Mouse (Mus musculus): ENCODE measurements around the gene Snx7. TPM values are rescaled to one million over a fixed set of nuclear protein-coding genes. Genes with fewer than 3 reads are reported as not detected.

Gene Snx7
- polyA plus RNA-seq, 1 experiment from 2014 or later: 36.9 TPM

DNA sequence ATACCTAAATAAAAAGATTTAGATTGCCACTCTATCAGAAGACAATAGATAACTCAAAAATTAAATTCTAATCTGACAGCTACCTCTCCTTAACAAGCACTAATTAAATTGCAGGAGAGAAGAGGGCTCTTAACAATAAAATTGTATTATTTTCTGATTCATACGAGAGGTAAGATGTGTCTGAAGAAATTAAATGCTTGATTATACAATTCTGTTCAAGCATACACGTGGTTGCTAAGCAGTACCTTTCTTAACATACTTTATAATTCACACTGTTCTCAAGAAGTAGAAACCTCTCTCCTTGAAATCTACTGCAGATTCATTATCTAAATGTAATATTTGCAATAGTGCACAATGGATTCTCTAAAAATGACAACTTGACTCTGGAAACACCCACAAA lies 54.5 kb downstream of the Snx7 start:
- H3K27ac ChIP-seq (replicated peaks): no peak overlapping the region
- no peak overlapping the region for H3K9ac ChIP-seq
- no peaks in the 10 kb centered on the region for H3K4me1 ChIP-seq
- H3K9me3 ChIP-seq (replicated peaks): no peaks in the 10 kb centered on the region
- H3K36me3 ChIP-seq: no peaks in the 10 kb centered on the region
- H3K4me3 ChIP-seq (replicated peaks): no peak overlapping the region
- no peak for ATAC-seq (ENCODE audit: insufficient number of reproducible peaks, low FRiP score, low TSS enrichment, low read depth)
- WGBS: 85% methylated on average over 2 of the region's 2 CpGs
- no peaks in the 10 kb centered on the region for H3K27me3 ChIP-seq
- H3K4me2 ChIP-seq (replicated peaks): no peak overlapping the region

DNA sequence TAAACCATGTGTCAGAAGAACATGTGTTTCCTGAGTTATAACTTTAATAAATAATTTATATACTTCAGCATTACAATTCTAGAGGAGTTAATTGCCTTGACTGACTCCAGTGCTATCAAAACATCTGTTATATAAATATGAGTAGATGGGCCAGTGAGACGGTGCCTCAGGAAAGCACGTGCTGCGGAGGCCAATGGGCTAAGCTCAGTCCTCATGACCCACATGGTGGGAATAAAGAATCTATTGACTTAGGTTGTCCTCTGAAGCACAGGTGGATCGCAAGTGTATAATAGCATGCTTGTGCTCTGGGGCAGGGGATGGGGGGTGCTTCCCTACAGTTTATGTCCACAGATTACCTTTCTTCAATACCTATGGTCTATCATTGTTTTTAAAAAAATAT lies 56.6 kb downstream of the Snx7 start:
- no peak overlapping the region for H3K9ac ChIP-seq
- no peak for ATAC-seq (ENCODE audit: insufficient number of reproducible peaks, low FRiP score, low TSS enrichment, low read depth)
- H3K9me3 ChIP-seq (replicated peaks): no peaks in the 10 kb centered on the region
- WGBS: 59% methylated on average over 4 of the region's 4 CpGs
- H3K4me1 ChIP-seq: no peaks in the 10 kb centered on the region
- H3K4me2 ChIP-seq (replicated peaks): no peak overlapping the region
- no peak overlapping the region for H3K4me3 ChIP-seq (replicated peaks)
- H3K36me3 ChIP-seq: no peaks in the 10 kb centered on the region
- no peak overlapping the region for H3K27ac ChIP-seq (replicated peaks)
- H3K27me3 ChIP-seq: no peaks in the 10 kb centered on the region

DNA sequence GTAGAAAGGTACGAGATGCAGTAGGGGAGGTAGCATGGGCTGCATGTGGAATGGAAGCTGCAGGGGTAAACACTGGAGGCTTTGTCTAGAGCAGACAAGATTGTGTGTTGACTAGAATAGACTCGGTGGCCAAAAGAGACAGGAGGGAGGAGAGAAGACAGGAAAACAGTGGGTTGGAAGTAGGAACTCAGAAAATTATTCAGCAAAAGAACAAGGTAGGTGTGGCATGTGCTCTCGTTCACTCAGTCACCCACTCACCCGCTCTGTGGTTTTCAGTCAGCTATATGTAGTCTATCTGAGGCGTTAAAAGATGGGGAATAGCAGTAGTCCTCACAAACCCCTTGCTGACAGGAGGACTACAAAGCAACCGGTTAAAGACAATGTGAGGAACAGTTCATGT lies 63.0 kb downstream of the Snx7 start:
- Histone ChIP-seq H3K27me3 (no peaks in the 10 kb centered on the region), H3K36me3 (no peaks in the 10 kb centered on the region), H3K4me2 (replicated peaks) (no peak overlapping the region), H3K4me3 (replicated peaks) (no peak overlapping the region), H3K9ac (no peak overlapping the region), H3K4me1 (peaks cover 5% of the 10 kb centered on the region; the same call in 1 of the 2 replicates), H3K9me3 (replicated peaks) (no peaks in the 10 kb centered on the region), H3K27ac (replicated peaks) (no peak overlapping the region)
- WGBS: 78% methylated on average over 6 of the region's 6 CpGs
- ATAC-seq (ENCODE audit: insufficient number of reproducible peaks, low FRiP score, low TSS enrichment, low read depth): no peak

DNA sequence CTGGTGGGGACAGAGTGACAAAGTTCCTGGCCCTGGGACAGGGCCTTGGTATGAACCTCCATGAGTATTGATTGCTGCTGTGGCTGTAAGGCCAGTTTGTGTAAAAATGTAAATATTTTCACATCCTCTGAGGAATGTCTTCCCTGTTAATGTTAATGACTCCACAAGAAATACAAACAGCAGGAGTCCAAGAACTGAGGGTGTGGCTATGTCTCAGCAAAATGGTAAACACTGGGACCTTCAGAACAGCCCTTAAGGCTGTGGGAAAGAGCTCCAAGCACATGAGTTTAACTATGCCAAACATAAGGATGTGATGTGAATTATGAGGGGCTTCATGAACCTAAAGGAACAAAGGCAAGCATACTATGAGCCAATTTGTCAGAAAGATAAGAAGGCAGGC lies 74.2 kb downstream of the Snx7 start:
- no peaks in the 10 kb centered on the region for H3K27me3 ChIP-seq
- H3K36me3 ChIP-seq: no peaks in the 10 kb centered on the region
- no peaks in the 10 kb centered on the region for H3K9me3 ChIP-seq (replicated peaks)
- no peak overlapping the region for H3K4me2 ChIP-seq (replicated peaks)
- H3K9ac ChIP-seq: no peak overlapping the region
- no peak for ATAC-seq (ENCODE audit: insufficient number of reproducible peaks, low FRiP score, low TSS enrichment, low read depth)
- H3K4me1 ChIP-seq: no peaks in the 10 kb centered on the region
- no peak overlapping the region for H3K4me3 ChIP-seq (replicated peaks)
- no peak overlapping the region for H3K27ac ChIP-seq (replicated peaks)

DNA sequence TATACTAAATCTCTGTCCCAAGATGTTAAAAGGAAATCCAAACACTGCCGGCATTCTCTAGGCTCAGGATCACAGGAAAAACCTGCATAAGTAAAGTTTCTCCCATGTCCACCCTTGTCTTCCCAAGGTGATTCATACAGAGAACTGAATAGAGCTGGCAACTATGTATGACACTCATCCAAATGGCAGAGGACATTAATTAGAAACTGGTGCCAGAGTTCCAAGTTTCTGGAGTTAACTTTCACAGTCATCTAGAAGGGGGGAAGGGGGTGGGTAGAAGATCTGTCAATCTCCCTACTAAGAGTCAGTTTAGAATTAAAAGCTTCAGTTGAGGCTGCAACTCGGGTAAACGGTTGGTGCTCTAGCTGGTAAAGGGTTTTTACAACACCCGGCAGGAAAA lies 76.8 kb downstream of the Snx7 start:
- Histone ChIP-seq H3K9me3 (replicated peaks) (no peaks in the 10 kb centered on the region), H3K4me1 (no peaks in the 10 kb centered on the region), H3K27me3 (no peaks in the 10 kb centered on the region), H3K9ac (no peak overlapping the region), H3K36me3 (no peaks in the 10 kb centered on the region), H3K27ac (replicated peaks) (no peak overlapping the region), H3K4me3 (replicated peaks) (no peak overlapping the region), H3K4me2 (replicated peaks) (no peak overlapping the region)
- 61% methylated on average over 4 of the region's 4 CpGs for WGBS
- no peak for ATAC-seq (ENCODE audit: insufficient number of reproducible peaks, low FRiP score, low TSS enrichment, low read depth)

DNA sequence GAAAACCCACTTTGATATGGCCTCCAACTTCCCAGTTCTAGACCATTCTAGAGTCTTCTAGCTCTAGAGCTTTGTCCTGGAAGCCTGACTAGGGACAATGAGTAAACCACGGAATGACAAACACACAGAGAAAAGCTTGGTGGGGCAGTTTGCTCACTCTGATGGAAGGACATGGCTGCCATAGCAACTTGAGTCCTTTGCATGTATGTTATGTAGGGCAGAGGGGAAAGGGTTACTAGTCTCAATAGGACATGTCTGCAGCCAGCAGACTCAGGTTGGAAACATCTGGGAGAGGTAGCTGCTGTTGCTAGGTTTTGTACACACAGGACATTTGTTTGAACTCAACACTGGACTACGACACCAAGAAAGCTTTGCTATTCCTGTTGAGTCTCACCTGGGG lies 77.5 kb downstream of the Snx7 start:
- no peaks in the 10 kb centered on the region for H3K27me3 ChIP-seq
- H3K27ac ChIP-seq (replicated peaks): no peak overlapping the region
- H3K4me3 ChIP-seq (replicated peaks): no peak overlapping the region
- no peaks in the 10 kb centered on the region for H3K9me3 ChIP-seq (replicated peaks)
- H3K4me2 ChIP-seq (replicated peaks): no peak overlapping the region
- 89% methylated on average over 2 of the region's 2 CpGs for WGBS
- ATAC-seq (ENCODE audit: insufficient number of reproducible peaks, low FRiP score, low TSS enrichment, low read depth): no peak
- H3K36me3 ChIP-seq: no peaks in the 10 kb centered on the region
- H3K9ac ChIP-seq: no peak overlapping the region
- H3K4me1 ChIP-seq: no peaks in the 10 kb centered on the region

DNA sequence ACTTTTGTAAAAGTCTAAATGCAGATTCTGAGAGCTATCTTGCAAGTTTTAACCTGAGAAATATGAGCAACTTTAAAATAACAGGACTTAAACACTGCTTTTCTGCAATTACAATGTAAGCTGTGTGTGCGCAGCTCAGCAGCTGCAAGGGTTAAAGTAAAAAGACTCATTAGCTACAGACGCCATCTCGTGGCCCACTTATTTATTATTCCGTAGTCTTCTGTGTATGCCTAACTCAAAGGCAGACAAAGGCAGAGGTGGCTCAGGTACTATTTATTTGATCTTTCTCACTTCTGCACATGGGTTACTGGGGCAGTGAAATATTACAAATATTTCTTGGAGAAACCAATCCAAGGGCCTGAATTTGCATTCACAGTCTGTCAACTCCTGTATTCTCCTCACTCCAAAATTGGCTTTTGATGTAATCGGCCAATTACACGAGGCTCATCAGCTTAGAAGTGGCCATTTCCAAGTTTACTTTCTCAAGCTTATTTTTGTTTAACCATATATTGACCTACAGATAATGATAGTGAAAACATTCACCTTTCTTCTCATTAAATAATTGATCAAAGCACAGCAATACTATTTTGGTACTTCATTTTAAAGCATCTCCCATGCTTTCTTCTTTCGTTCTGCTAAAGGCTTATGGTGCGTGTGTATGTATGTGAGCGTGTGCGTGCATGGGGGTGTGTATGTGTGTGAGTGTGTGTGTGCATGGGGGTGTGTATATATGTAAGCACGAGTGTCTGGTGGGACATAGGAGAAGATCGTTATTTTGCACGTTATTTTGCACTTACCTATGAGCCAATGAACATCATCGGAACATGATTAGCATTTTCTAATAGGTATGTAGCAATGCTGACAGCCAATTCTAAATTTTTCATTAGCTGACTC lies 79.7 kb downstream of the Snx7 start:
- H3K4me3 ChIP-seq (replicated peaks): no peak overlapping the region
- no peak overlapping the region for H3K9ac ChIP-seq
- H3K4me2 ChIP-seq (replicated peaks): no peak overlapping the region
- no peaks in the 10 kb centered on the region for H3K36me3 ChIP-seq
- H3K27me3 ChIP-seq: no peaks in the 10 kb centered on the region
- no peak overlapping the region for H3K27ac ChIP-seq (replicated peaks)
- WGBS: 68% methylated on average over 14 of the region's 14 CpGs
- no peak for ATAC-seq (ENCODE audit: insufficient number of reproducible peaks, low FRiP score, low TSS enrichment, low read depth)
- H3K4me1 ChIP-seq: no peaks in the 10 kb centered on the region
- H3K9me3 ChIP-seq (replicated peaks): no peaks in the 10 kb centered on the region

DNA sequence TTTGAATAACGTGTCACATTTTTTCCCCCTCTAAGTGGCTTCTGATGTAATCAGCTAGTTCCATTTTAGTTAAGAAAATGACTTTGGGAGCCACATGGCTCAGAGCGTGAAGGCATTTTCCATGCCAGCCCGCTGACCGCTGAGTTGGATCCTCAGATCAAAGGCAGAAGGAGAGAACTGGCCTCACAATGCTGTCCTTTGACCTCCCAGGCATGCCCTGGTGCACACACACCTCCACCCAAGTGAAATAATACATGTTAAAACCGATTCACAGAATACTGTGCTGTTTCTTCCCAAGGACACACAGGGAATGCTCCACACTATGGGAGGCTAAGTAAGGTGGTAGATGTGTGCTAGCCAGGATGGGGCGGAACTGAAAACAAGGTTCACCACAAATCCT lies 81.5 kb downstream of the Snx7 start:
- Histone ChIP-seq H3K4me2 (replicated peaks) (no peak overlapping the region), H3K27me3 (no peaks in the 10 kb centered on the region), H3K9ac (no peak overlapping the region), H3K4me3 (replicated peaks) (no peak overlapping the region), H3K27ac (replicated peaks) (no peak overlapping the region), H3K4me1 (no peaks in the 10 kb centered on the region), H3K9me3 (replicated peaks) (no peaks in the 10 kb centered on the region), H3K36me3 (no peaks in the 10 kb centered on the region)
- 59% methylated on average over 6 of the region's 6 CpGs for WGBS
- no peak for ATAC-seq (ENCODE audit: insufficient number of reproducible peaks, low FRiP score, low TSS enrichment, low read depth)

DNA sequence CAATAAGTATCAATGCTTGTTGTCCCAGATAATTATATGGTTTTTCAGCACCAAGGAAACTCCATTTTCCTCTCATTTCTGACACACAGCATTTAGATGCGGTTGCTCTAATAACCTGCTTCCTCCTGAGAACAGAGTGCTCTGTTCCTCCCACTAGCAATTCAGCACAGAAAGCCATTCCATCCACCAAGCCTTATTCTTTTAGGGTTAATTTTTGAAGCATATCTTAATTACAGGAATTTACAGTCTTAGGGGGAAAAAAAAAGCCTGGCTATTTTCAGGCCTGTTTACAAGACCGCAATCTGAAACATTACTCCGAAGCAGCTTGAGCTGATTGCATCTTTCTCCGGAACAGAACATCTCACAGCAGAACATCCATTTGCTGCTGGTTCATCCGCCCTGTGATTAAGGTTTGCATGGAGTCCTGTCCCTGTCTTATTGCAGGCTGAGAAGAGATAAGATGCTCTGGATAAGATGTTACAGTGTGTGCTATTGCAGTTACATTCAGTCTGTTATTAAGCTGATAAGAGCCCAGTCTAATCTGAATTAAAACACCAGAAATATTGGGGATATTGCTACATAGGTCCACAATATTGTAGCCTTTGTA lies 116.5 kb downstream of the Snx7 start:
- no peaks in the 10 kb centered on the region for H3K36me3 ChIP-seq
- WGBS: 62% methylated on average over 5 of the region's 5 CpGs

DNA sequence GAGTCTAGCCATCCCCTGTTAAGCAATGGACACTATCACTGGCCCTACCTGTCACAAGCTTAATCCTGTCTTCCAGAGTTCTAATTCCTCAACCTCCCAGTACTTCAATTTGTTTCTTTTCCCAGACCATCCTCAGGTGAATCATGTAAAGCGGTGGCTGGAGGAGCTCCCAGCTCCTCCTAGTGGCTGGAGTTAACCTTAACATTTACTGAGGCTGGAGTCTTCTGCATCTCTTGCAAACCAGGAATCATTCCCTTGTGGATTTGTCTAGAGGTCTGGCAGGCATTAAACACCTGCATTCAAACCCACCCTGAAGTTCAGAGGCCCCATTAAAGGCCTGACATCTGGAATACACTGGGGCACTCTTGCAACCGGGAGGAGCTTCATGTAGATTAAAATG lies 117.1 kb downstream of the Snx7 start:
- Histone ChIP-seq H3K4me3 (replicated peaks) (no peak overlapping the region), H3K4me1 (no peaks in the 10 kb centered on the region), H3K9me3 (replicated peaks) (no peaks in the 10 kb centered on the region), H3K27ac (replicated peaks) (no peak overlapping the region), H3K4me2 (replicated peaks) (no peak overlapping the region), H3K9ac (no peak overlapping the region), H3K36me3 (no peaks in the 10 kb centered on the region), H3K27me3 (no peaks in the 10 kb centered on the region)
- no peak for ATAC-seq (ENCODE audit: insufficient number of reproducible peaks, low FRiP score, low TSS enrichment, low read depth)
- 28% methylated on average over 2 of the region's 2 CpGs for WGBS

More for the DNA sequence above, 116.5 kb downstream of the Snx7 start:
- H3K27ac ChIP-seq (replicated peaks): no peak overlapping the region
- H3K4me3 ChIP-seq (replicated peaks): no peak overlapping the region
- H3K27me3 ChIP-seq: no peaks in the 10 kb centered on the region
- no peak overlapping the region for H3K4me2 ChIP-seq (replicated peaks)
- H3K9ac ChIP-seq: no peak overlapping the region
- no peaks in the 10 kb centered on the region for H3K9me3 ChIP-seq (replicated peaks)
- H3K4me1 ChIP-seq: no peaks in the 10 kb centered on the region
- ATAC-seq (ENCODE audit: insufficient number of reproducible peaks, low FRiP score, low TSS enrichment, low read depth): no peak

DNA sequence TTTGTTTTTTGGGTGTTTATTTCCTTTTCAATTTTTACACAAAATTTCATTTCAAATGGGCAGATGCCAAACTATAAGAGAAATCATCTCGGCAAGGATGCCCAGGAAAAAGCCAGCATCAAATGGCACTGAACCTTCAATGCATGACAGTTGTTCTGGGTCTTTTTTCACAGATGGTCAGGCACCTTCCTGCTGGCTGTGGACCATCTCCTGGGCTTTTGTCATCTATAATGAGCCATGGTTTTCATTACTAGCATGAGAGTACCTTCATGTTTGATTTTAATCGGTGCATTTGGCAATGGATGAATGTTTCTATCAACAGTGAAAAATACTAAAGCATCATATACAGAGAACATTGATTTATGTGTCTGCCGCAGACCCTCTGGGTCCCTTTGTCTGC lies 119.5 kb downstream of the Snx7 start:
- Histone ChIP-seq H3K27me3 (no peaks in the 10 kb centered on the region), H3K4me3 (replicated peaks) (no peak overlapping the region), H3K36me3 (no peaks in the 10 kb centered on the region), H3K9ac (no peak overlapping the region), H3K9me3 (replicated peaks) (no peaks in the 10 kb centered on the region), H3K27ac (replicated peaks) (no peak overlapping the region), H3K4me2 (replicated peaks) (no peak overlapping the region), H3K4me1 (no peaks in the 10 kb centered on the region)
- 85% methylated on average over 3 of the region's 3 CpGs for WGBS
- ATAC-seq (ENCODE audit: insufficient number of reproducible peaks, low FRiP score, low TSS enrichment, low read depth): no peak

DNA sequence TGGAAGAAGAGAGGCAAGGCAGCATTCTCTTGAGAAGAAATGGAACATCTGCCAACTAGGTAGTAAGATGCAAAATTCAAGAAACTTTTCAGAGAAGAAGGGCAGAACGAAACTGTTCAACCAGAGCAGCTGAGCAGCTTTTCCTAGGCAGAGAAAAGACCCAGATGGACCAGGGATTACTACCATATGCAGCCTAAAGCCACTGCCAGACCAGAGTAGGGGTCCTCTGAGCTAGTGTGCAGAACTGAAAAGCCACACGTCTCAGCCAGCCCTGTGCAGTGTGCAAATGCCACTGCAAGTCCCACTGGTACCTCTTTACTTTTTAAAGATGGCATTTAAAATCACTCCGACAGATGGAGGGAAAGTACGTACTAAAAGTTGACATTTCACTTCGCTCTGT lies 129.0 kb downstream of the Snx7 start:
- Histone ChIP-seq H3K27me3 (no peaks in the 10 kb centered on the region), H3K36me3 (no peaks in the 10 kb centered on the region), H3K4me1 (no peaks in the 10 kb centered on the region), H3K27ac (replicated peaks) (no peak overlapping the region), H3K9me3 (replicated peaks) (no peaks in the 10 kb centered on the region), H3K4me3 (replicated peaks) (no peak overlapping the region), H3K4me2 (replicated peaks) (no peak overlapping the region), H3K9ac (no peak overlapping the region)
- ATAC-seq (ENCODE audit: insufficient number of reproducible peaks, low FRiP score, low TSS enrichment, low read depth): no peak
- WGBS: 48% methylated on average over 5 of the region's 5 CpGs

Measured in embryonic facial prominence, embryonic 15.5 days (tissue).